Mouse (Mus musculus) gastrocnemius, adult 8-10 months (tissue): Measurements from ENCODE around the gene Olfr491. TPM values are rescaled to one million over a fixed set of nuclear protein-coding genes. Genes with fewer than 3 reads are reported as not detected.

Experiments used
- DNase-seq, 2 experiments: peaks; one replicate each; pipeline ENCODE4 v3.0.0; 2022; ENCODE audit warnings: low spot score in 2 of 2
- total RNA-seq, 4 experiments: library from RNA; stranded (reverse); gene quantifications; 2 replicates each; pipeline ENCODE4 v1.2.4; 2022

Olfr491 gene
- not detected for total RNA-seq

DNA sequence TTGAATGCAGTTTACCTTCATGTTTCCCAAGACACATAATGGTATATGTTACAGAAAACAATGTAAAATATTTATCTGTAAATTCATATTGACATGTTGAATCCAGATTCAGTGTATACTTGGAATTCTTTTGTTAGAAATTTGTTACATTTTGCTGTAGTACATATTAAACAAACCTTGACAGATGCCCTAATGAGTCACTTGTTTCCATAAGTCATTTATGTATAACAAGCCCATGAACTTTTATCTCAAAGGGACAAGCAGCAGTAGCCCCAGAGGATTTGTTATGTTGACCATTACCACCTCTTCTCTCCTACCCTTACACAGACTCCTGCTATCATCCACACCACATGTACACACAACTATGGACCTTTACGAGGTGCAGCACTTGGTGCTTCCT lies at the start of gene Olfr491:
TSS of gene Olfr491 (plus strand) at position 301 of the 400 bp plus-strand sequence.
- no peak for DNase-seq

DNA sequence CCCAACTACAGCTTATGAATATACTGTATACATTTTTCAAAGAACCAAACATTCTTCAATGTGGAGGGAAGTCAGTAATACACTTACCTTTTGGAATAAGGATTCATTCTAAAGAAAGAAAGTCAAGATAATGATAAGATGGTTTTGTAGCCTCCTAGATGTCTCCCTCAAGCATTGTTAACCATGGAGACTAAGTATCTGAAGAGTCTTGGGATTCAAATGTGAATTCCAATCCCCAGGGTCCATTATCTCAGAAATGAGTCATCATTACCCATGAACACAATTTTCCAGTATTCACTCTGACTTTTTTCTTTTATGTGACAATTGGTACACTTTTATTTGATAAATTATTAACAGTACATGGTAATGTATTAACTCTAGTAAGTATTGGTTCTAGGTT lies 24.4 kb upstream of the Olfr491 start, which contains the start of gene Olfr490:
TSS of gene Olfr490 (minus strand) at position 101 of the 400 bp plus-strand sequence.
- no peak for DNase-seq

DNA sequence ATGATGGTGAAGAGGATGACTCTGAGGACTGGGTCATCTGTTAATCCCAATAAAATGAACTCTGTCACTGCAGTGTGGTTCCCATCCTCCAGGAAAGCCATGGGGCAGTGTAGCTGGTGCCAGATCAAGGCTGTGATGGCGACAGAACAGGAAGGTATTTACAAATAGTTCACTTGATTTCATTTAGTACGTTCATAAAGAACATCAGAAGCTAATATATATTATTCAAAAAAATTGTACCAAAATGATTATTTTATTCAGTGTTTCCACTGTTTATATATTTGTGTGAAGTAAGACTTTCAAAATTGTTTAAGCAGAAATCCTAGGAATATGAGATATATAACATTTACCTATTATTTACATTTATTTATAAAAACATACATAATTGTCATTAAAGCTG lies 10.3 kb downstream of the Olfr491 start, which contains the start of gene Olfr492:
TSS of gene Olfr492 (minus strand) at position 101 of the 400 bp plus-strand sequence.
- DNase-seq, result no peak

DNA sequence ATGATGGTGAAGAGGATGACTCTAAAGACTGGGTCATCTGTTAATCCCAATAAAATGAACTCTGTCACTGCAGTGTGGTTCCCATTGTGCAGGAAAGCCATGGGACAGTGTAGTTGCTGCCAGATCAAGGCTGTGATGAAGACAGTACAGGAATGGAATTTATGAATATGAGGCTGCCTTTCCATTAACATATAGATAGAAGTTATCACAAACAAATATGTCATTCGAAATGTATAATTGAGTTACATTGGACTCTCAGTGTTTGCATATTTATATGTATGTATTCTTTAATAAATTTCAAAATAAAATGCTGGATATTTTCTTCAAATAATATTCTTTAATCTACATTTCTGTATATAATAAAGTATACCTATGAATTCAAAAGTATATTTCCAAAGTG lies 33.6 kb downstream of the Olfr491 start, which contains the start of gene Olfr493:
TSS of gene Olfr493 (minus strand) at position 101 of the 400 bp plus-strand sequence.
- DNase-seq, result no peak

DNA sequence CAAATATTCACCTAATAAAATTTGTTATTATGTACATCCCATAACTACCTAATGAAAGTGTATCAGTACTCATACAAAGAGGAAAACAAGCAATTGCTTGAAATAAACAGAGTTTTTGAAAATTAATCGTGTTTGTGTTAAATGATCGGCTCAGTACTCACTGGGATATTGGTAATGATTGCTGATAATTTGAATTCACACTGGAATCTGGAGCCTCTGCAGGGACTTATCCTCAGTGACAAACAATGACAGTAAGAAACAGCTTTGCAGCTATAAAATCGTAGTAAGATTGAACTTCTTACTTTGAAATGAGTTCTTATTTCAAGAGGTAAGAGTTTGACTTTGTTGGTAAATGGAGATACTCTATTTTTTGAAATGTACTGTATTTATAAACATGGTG lies 51.8 kb downstream of the Olfr491 start, which contains the start of gene Olfr494:
TSS of gene Olfr494 (plus strand) at position 301 of the 400 bp plus-strand sequence.
- no peak for DNase-seq

Other genes with a start within 250 kb of the Olfr491 start
- not detected for gene Olfr480, start 246.1 kb upstream of the Olfr491 start, total RNA-seq
- not detected for gene Olfr481, start 233.6 kb upstream of the Olfr491 start, total RNA-seq
- under 1 TPM; 0.46 to 0.88 (median 0.60) TPM for gene Olfr482, start 215.9 kb upstream of the Olfr491 start, total RNA-seq
- gene Olfr483, start 212.6 kb upstream of the Olfr491 start, total RNA-seq, result not detected
- gene Olfr484, start 186.0 kb upstream of the Olfr491 start, total RNA-seq, result not detected
- not detected for gene Olfr485, start 153.6 kb upstream of the Olfr491 start, total RNA-seq
- not detected for gene Olfr486, start 140.7 kb upstream of the Olfr491 start, total RNA-seq
- gene Olfr487, start 98.8 kb upstream of the Olfr491 start, total RNA-seq, result not detected
- not detected for gene Olfr488, start 55.1 kb upstream of the Olfr491 start, total RNA-seq
- gene Olfr490, start 24.5 kb upstream of the Olfr491 start, total RNA-seq, result not detected
- gene Olfr492, start 10.2 kb downstream of the Olfr491 start, total RNA-seq, result not detected
- gene Olfr493, start 33.5 kb downstream of the Olfr491 start, total RNA-seq, result not detected
- not detected for gene Olfr494, start 51.9 kb downstream of the Olfr491 start, total RNA-seq
- not detected for gene Olfr495, start 79.7 kb downstream of the Olfr491 start, total RNA-seq
- gene Olfr497, start 107.0 kb downstream of the Olfr491 start, total RNA-seq, result not detected
- gene Olfr498, start 151.9 kb downstream of the Olfr491 start, total RNA-seq, result not detected
- gene Olfr502, start 211.6 kb downstream of the Olfr491 start, total RNA-seq, result not detected
- gene Olfr503, start 231.1 kb downstream of the Olfr491 start, total RNA-seq, result not detected